Mouse (Mus musculus): ENCODE results near the gene Focad.

The Focad gene

GRCm38 (mm10) chr4:88450087-88450765 is 355.8 kb downstream of the Focad start:
- no peak for DNase-seq (ENCODE audit: low read depth, low spot score)

GRCm38 (mm10) chr4:88458093-88458492 is 363.7 kb downstream of the Focad start:
- DNase-seq (ENCODE audit: low read depth, low spot score): no peak

- DNase-seq (ENCODE audit: low read depth, low spot score): no peak
Observed at GRCm38 (mm10) chr4:88458673-88459072, 364.2 kb downstream of the Focad start.

All from telencephalon, adult 2 months (tissue).